Mouse (Mus musculus): ENCODE measurements around the gene Srsf7. TPM values are rescaled to one million over a fixed set of nuclear protein-coding genes. Genes with fewer than 3 reads are reported as not detected.

The Srsf7 gene
- polyA plus RNA-seq, 1 experiment from 2014 or later: 476 TPM

DNA sequence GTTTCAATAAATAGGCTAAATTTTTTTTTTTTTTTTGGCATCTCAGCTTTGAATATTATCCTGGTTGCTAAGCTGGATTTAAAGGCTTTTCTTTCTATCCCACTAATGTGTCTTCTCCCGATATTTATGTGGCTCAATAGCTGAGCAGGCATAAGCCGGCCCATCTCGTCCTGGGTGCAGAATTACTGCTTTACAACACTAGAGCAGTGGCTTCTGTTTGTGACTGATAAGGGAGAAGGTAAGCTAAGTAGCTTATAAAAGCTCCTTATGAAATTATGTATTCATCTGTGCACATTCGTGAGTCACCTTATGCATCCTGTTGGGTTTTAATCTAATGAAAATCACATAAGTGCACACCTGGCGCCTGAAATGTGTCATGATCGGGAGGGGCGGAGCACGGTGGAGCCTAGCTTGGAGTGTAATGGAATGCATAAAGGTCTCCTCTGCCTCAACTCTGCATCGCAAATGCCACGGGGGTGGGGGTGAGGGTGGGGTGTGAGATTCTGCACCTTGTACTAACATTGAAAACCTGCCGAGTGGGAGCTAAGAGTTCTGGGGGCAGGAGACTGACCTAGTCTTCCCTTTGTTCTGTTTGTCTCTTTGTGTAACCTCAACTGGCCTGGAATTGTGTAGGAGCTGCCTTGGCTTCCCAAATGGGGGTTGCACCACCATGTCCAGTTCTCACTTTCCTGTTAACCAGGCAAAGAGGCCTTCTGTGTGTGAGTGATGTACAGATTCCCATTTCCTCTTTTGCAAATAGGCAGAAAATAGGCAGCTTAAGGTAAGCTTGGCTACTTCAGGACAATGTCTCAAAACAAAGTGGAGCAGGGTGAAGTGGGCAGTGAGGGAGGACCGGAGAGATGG lies 54.1 kb downstream of the Srsf7 start:
- Histone ChIP-seq H3K4me3 (ENCODE audit: low read length) (no peak overlapping the region), H3K4me1 (ENCODE audit: control insufficient read depth, insufficient read depth, low read length) (peaks cover 5% of the 10 kb centered on the region; the same call in 1 of the 2 replicates), H3K9ac (ENCODE audit: low read depth, low read length) (no peak overlapping the region), H3K4me2 (ENCODE audit: low read depth, low read length) (no peak overlapping the region), H3K27ac (ENCODE audit: low read length) (no peak overlapping the region), H3K9me3 (ENCODE audit: control insufficient read depth, low read length) (no peaks in the 10 kb centered on the region), H3K36me3 (ENCODE audit: control insufficient read depth, insufficient read depth, low read length) (no peaks in the 10 kb centered on the region), H3K27me3 (replicated peaks; ENCODE audit: control insufficient read depth, insufficient read depth, low read length) (no peaks in the 10 kb centered on the region)
- 64% methylated on average over 12 of the region's 12 CpGs for WGBS
- ATAC-seq: no peak

DNA sequence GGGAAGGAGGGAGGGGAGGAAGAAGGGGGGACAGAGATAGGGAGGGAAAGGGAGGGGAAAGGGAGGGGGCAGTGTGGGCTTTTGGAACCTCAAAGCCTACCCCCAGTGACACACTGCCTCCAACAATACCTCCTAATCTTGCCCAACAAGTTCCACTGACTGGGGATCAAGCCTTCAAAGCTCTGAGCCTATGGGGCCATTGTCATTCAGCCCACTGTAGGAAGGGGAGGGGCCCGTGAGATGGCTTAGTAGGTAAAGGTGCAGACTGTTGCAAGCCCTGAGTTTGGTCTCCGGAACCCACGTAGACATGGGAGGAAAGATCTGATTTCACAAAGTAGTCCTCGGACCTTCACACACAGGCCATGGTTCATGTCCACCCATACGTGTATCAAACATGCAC lies 55.8 kb downstream of the Srsf7 start:
- ATAC-seq: 0 out of 2 replicates have a peak, but pooled peaks have one; percentile 42
- 38% methylated on average over 5 of the region's 5 CpGs for WGBS
- no peak overlapping the region for H3K4me2 ChIP-seq (ENCODE audit: low read depth, low read length)
- H3K36me3 ChIP-seq (ENCODE audit: control insufficient read depth, insufficient read depth, low read length): no peaks in the 10 kb centered on the region
- no peak overlapping the region for H3K9ac ChIP-seq (ENCODE audit: low read depth, low read length)
- H3K9me3 ChIP-seq (ENCODE audit: control insufficient read depth, low read length): no peaks in the 10 kb centered on the region
- no peak overlapping the region for H3K27ac ChIP-seq (ENCODE audit: low read length)
- peaks cover 5% of the 10 kb centered on the region; the same call in 1 of the 2 replicates for H3K4me1 ChIP-seq (ENCODE audit: control insufficient read depth, insufficient read depth, low read length)
- H3K4me3 ChIP-seq (ENCODE audit: low read length): no peak overlapping the region
- no peaks in the 10 kb centered on the region for H3K27me3 ChIP-seq (replicated peaks; ENCODE audit: control insufficient read depth, insufficient read depth, low read length)

Other genes starting within 250 kb of the Srsf7 start
- 34.8 and 37.3 TPM in 2 replicates for gene Hnrnpll, start 145.0 kb downstream of the Srsf7 start, polyA plus RNA-seq (2015; fragmentation: Nextera tagmentation; extraction: Ambion mirVana)
- gene Galm, start 79.8 kb downstream of the Srsf7 start, polyA plus RNA-seq (2015; fragmentation: Nextera tagmentation; extraction: Ambion mirVana): 101 and 113 TPM in 2 replicates
- 0.07 TPM in 1 of 2 replicates, not detected in the other for gene Ttc39d, start 153 bp upstream of the Srsf7 start, polyA plus RNA-seq (2015; fragmentation: Nextera tagmentation; extraction: Ambion mirVana)
- gene Gemin6, start 17.1 kb upstream of the Srsf7 start, polyA plus RNA-seq (2015; fragmentation: Nextera tagmentation; extraction: Ambion mirVana): 38.5 and 44.4 TPM in 2 replicates
- 21.1 and 21.8 TPM in 2 replicates for gene Morn2, start 82.9 kb upstream of the Srsf7 start, polyA plus RNA-seq (2015; fragmentation: Nextera tagmentation; extraction: Ambion mirVana)
- gene Dhx57, start 83.2 kb upstream of the Srsf7 start, polyA plus RNA-seq (2015; fragmentation: Nextera tagmentation; extraction: Ambion mirVana): 10.0 and 10.3 TPM in 2 replicates
- 0.33 and 0.94 TPM in 2 replicates for gene Arhgef33, start 100.1 kb upstream of the Srsf7 start, polyA plus RNA-seq (2015; fragmentation: Nextera tagmentation; extraction: Ambion mirVana)
- gene Gm10190, start 166.2 kb upstream of the Srsf7 start, polyA plus RNA-seq (2015; fragmentation: Nextera tagmentation; extraction: Ambion mirVana): 1.3 TPM in 1 of 2 replicates, not detected in the other

Measured in intestine, embryonic 16.5 days (tissue).